Mouse (Mus musculus): Measurements from ENCODE around the gene Prkar2b.

The Prkar2b gene

GRCm38 (mm10) chr12:31973473-31974172 is 87.5 kb downstream of the Prkar2b start:
- in situ Hi-C loops (cut with MboI, MseI) = loop anchor here in 1 of 2 experiments (5.0 kb wide), 1 partner anchor 274 kb away; no protein-coding TSS in a partner anchor

DNA sequence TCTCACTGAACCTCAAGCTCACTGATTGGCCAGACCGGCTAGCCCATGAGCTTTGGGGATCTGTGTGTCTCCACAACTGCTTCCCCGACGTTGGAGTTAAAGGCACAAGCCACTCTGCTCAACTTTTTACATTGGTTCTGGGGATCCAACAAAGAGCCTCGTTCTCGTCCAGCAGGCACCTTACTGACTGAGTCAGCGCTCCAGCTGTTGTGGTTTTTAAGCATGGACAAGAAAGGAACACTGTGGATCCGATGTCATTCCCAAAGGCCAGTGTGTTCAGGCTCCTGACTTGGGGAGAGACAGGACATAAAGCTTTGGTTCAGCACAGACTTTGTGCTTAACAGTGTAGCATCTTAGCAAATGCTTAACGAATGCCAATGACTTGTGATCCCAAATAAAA is 89.5 kb downstream of the Prkar2b start:
- in situ Hi-C loops (cut with MboI, MseI) = loop anchor here in 1 of 2 experiments (5.0 kb wide), 1 partner anchor 276 kb away; no protein-coding TSS in a partner anchor

DNA sequence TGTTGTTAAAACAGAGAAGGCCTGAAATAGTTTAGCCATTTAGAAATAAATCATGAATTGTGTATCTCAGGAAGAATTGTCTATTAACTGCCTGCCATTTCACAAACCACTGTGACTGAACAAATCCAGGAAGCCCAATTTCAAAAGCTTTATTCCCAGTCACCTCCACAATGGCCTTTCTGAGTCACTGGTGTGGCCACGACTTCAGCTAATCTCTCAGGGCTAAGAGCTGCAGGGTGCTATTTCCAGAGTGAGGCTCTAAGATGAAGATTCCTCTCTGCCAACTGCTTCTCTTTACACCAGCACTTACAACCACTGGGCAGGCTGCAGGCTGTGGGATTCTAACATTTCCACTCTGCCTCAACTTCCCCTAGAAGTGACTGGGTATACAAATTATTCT is 92.0 kb downstream of the Prkar2b start:
- in situ Hi-C loops (cut with MboI, MseI) = loop anchor here (5.0 kb wide), 3 partner anchors 88 to 278 kb away; no protein-coding TSS in a partner anchor

DNA sequence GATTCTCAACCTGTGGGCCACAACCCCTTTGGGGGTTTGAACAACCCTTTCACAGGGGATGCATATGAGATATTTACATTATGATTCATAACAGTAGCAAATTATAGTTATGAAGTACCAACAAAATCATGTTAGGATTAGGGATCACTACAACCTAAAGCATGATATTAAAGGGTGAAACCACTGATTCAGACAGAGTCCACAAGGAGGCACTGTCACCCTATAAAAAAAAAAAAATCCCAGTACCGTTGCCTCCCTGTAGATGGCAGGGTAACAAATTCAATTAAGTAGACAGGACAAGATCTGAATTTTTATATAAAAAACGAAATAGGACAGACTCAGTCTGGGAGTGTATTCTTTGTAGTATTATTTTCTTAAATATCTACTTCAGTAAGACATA is 93.6 kb downstream of the Prkar2b start:
- in situ Hi-C loops (cut with MboI, MseI) = loop anchor here (5.0 kb wide), 3 partner anchors 90 to 280 kb away; no protein-coding TSS in a partner anchor

GRCm38 (mm10) chr12:31966405-31966804 is 94.7 kb downstream of the Prkar2b start:
- in situ Hi-C loops (cut with MboI, MseI) = loop anchor here (5.0 kb wide), 3 partner anchors 91 to 281 kb away; no protein-coding TSS in a partner anchor

- in situ Hi-C loops (cut with MboI, MseI) = loop anchor here (5.0 kb wide), 3 partner anchors 92 to 282 kb away; no protein-coding TSS in a partner anchor
Measured at GRCm38 (mm10) chr12:31965517-31966212, 95.4 kb downstream of the Prkar2b start.

DNA sequence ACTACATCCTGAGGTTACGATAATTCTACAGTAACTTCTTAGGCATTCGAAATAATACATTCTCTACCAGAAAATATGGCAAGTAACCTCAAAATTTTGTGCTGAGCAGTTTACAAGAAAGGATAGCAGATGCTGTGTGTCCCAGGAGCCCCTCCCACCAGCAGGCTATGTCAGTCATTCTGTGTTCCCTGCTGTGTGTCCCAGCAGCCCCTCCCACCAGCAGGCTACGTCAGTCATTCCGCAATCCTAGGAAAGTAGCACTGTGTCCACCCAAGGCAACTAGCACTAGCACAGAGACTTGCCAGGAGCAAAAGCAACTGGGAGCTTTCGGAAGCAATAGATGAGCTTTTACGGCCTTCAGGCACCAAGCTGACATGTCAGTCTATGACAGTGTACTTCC is 97.0 kb downstream of the Prkar2b start:
- in situ Hi-C loops (cut with MboI, MseI) = no loop called here

DNA sequence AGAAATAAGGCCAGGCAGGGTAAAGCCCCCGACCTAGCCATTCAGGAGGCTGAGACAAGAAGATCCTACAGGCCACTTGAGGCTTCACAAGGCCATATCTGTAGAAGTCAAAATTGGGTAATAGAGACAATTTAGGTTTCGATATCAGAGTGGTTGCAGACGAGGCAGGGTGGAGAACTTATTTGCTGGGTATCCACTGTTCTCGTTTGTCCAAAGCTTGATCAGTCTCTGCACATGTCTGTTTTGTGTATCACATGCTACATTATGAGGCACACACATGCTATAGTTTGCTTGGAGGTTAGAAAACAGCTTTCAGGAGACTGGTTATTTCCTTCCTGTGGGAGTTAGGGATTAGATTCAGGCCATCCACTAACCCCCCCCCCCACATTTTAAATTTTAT is 105.3 kb downstream of the Prkar2b start:
- in situ Hi-C loops (cut with MboI, MseI) = loop anchor here in 1 of 2 experiments (10.0 kb wide), 1 partner anchor 429 kb away; no protein-coding TSS in a partner anchor

- in situ Hi-C loops (cut with MboI, MseI) = loop anchor here in 1 of 2 experiments (10.0 kb wide), 1 partner anchor 434 kb away; no protein-coding TSS in a partner anchor
Measured at GRCm38 (mm10) chr12:31950659-31951031, 110.5 kb downstream of the Prkar2b start.

DNA sequence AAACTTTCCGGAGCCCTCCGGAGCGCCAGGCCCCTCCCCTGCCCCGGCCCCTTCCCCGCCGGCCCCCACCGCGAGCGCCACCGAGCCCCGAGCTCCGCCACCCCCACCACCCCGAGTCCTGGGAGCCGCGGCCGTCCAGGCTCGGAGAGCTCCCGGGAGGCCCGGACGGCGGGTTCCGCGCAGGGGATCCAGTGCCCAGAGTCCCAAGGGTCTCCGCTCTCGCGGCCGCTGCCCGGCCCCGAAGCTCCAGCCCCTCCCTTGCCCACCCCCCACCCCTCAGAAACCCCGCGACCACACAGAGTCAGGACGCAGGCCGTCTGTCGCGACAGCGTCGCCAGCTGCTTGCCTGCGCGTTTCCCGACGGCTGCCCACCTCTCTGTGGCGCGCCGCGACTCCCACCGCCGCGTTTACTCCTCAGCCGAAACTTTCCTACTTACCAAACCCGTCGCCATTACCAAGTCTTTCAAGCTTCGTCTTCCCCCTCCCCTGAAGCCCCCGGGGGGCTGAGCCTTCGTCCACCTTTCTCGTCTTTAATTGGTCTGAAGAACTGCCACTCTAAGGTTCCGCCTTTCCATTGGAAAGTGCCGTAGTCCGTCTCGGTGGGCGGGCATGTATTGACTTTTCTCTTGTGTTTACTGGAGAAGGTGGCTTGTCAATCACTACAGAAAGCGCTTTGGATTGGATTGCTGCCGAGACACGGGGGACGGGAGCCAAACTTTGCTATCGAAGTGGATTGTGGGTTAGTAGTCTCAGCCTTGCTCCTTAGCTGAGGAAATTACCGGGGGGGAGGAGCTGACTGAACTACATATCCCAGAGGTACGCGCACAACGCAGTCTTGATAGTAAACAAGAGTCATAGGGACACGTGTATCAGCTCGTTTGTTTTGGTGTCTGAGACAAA is 111.1 kb downstream of the Prkar2b start, which contains the start of gene Hbp1:
TSS of gene Hbp1 (minus strand) at position 777 of the 900 bp plus-strand sequence.
- in situ Hi-C loops (cut with MboI, MseI) = loop anchor here (10.0 to 25.0 kb wide), 4 partner anchors 313 to 1363 kb away; partner anchors contain the start of genes Bcap29 (in 1 of the 2) and Tmem18 (in 1 of the 2)

- in situ Hi-C loops (cut with MboI, MseI) = loop anchor here (10.0 to 25.0 kb wide), 3 partner anchors 312 to 1362 kb away; partner anchors contain the start of genes Bcap29 (in 1 of the 2) and Tmem18 (in 1 of the 2)
Measured at GRCm38 (mm10) chr12:31949193-31949741, 111.8 kb downstream of the Prkar2b start.

DNA sequence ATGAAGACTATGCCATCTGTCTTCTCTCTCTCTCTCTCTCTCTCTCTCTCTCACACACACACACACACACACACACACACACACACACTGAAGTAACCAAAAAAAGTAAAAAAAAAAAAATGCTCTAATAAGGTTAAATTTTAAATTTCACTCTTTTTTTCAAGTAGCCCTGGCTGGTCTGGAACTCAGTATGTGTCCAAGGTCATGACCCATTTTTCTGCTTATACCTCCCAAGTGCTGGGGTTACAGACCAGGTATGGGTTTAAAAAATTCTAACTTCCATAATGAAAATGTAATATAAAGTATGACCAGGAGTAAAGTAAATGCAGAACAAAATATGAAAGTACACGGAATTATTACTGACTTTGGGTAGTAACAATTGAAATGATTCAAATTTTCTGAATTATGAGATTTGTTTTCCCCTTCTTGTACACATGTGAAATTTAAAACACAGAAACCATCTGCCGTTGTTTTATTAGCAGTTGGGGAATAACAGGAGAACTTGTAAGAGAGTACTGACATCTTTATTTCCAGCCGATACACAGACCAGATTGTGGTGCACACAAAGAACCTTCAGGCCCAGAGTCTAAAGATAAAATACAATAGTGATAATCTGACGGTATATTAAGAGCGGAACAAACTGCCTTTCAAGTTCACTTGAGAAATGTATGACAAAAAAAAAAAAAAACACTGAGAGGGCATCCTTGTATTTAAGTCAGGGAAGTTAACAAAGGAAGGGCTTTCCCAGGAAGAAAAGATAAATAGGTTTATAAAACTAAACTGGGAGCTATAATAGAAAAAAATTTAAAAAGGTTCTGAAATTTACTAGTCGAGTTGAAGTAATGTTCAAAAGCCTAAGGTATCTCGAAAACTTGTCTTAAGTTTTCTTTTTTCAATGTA is 112.7 kb downstream of the Prkar2b start:
- in situ Hi-C loops (cut with MboI, MseI) = loop anchor here (10.0 to 25.0 kb wide), 3 partner anchors 311 to 1361 kb away; partner anchors contain the start of genes Bcap29 (in 1 of the 2) and Tmem18 (in 1 of the 2)

DNA sequence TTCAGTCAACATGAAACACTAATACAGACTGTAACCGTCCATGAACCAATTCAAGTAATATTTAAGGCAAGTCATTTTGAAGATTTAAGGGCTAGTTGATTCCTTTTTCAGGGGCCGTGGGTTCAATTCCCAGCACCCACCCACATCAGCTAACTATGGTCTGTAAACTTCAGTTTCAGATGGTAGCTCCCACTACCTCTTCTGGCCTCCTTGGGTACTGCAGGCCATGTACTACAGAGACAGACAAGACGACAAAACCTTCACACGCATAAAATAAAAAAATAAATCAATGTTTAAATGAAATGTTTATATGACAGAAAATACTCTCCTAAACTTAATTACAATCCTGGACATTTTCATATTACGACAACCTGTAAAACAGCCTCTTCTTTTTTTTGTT is 113.6 kb downstream of the Prkar2b start:
- in situ Hi-C loops (cut with MboI, MseI) = loop anchor here (10.0 to 25.0 kb wide), 3 partner anchors 310 to 1360 kb away; partner anchors contain the start of genes Bcap29 (in 1 of the 2) and Tmem18 (in 1 of the 2)

DNA sequence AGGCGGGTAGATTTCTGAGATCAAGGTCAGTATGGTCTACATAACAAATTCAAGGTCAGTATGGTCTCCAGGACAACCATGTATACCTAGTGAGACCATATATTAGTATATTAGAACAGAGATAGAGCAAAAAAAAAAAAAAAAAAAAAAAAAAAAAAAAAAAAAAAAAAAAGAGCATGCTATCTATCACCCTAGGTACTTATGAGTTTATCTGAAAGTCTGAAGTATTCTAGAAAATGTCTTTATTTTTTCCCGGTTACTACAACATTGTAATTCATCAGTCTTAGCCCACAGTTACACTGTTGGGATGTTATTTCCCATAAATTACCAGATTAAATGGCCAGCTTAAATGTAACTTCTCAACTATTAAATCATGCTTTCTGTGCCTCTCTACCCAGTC is 116.7 kb downstream of the Prkar2b start:
- in situ Hi-C loops (cut with MboI, MseI) = loop anchor here (10.0 to 25.0 kb wide), 3 partner anchors 307 to 1357 kb away; partner anchors contain the start of genes Bcap29 (in 1 of the 2) and Tmem18 (in 1 of the 2)

DNA sequence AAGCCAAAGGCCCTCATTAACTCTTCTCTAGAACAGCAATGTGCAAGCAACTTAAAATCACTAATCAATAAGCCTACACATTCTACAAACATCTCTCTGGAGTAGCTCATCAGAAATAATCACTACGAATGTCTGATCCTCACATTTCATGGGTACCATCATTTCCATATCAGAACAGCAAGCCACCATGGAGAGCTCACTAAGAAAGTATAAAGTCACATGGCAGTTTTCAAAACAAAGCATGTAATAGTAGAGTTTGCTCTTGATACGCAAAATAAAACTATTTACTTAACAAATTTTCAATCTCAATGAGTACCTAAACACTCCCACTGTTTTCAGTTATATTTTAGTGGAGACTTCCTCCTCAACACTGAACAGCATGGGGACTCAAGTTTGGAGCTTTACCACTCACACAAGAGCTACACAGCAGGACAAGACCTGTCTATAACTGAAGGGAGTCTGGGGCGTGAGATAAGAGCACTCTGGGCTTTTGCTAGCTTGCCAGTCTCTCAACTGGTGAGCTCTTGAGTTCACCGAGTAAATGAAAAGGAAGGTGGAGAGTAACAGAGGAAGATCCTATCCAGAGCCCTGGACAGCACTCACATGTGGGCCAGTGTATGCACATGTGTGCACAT is 118.0 kb downstream of the Prkar2b start:
- in situ Hi-C loops (cut with MboI, MseI) = loop anchor here (10.0 to 25.0 kb wide), 3 partner anchors 306 to 1356 kb away; partner anchors contain the start of genes Bcap29 (in 1 of the 2) and Tmem18 (in 1 of the 2)

GRCm38 (mm10) chr12:31939026-31939425 is 122.1 kb downstream of the Prkar2b start:
- in situ Hi-C loops (cut with MboI, MseI) = loop anchor here (25.0 kb wide), 2 partner anchors 302 to 1352 kb away; partner anchors contain the start of genes Bcap29 (in 1 of the 2) and Tmem18 (in 1 of the 2)

DNA sequence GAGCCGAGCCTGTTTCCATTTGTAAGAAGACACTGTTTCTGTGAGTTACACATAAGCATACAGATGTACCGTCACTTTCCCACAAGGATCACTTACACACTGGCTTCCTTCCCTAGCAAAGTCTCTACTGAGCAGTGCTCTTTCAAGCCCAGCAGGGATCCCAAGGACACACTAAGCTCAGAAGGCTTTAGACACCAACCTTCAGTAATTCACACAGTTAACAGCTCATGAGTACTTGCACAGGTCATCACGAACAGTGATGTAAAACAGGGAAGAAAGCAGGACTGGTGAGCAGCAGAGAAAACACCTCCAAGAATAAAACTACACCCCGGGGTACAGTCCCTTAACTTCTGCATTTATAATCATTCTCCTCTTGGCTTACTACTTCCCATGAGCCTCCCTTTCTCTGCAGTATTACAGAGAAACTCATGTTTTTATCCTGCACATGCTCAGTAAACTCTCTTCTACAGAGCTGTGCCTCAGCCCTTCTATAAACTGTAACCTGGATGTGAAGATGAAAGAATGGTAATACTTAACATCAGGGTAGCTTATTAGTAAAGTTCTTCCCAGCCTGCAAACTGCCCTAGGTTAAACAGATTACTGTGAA is 122.6 kb downstream of the Prkar2b start:
- in situ Hi-C loops (cut with MboI, MseI) = loop anchor here (25.0 kb wide), 2 partner anchors 301 to 1351 kb away; partner anchors contain the start of genes Bcap29 (in 1 of the 2) and Tmem18 (in 1 of the 2)

- in situ Hi-C loops (cut with MboI, MseI) = loop anchor here (25.0 kb wide), 2 partner anchors 300 to 1350 kb away; partner anchors contain the start of genes Bcap29 (in 1 of the 2) and Tmem18 (in 1 of the 2)
Measured at GRCm38 (mm10) chr12:31937613-31938012, 123.5 kb downstream of the Prkar2b start.

All from T-helper 17 cell (primary cell).